Mouse (Mus musculus) heart, adult 18-20 months (tissue): Measurements from ENCODE around the gene Zfp111. TPM values are rescaled to one million over a fixed set of nuclear protein-coding genes. Genes with fewer than 3 reads are reported as not detected.
A peak's percentile ranks its signal among the peaks of the same experiment; 100 is the strongest.

Experiments used
- DNase-seq, 2 experiments: peaks; one replicate each; pipeline ENCODE4 v3.0.0; 2021 to 2022; ENCODE audit warnings: mixed read lengths in 1 of 2
- long read RNA-seq, 2 experiments: library from polyadenylated mRNA; stranded (forward); transcript quantifications; one replicate each; pipeline ENCODE4 v2.0.0; 2021
- total RNA-seq, 2 experiments: library from RNA; stranded (reverse); gene quantifications; 2 replicates each; pipeline ENCODE4 v1.2.3; 2021

Gene Zfp111
- 1 to 10 TPM; 3.0 to 4.5 TPM for total RNA-seq
- long read RNA-seq, experiment 1, partial matches to known transcripts = 0 of 1 reads
- long read RNA-seq, experiment 1, other reads (novel, unspliced or antisense) = 1 of 1 reads
- long read RNA-seq, experiment 2, full-length matches to known transcripts = 2 of 2 reads
- long read RNA-seq, experiment 2, partial matches to known transcripts = 0 of 2 reads
- long read RNA-seq, experiment 2, other reads (novel, unspliced or antisense) = 0 of 2 reads

DNA sequence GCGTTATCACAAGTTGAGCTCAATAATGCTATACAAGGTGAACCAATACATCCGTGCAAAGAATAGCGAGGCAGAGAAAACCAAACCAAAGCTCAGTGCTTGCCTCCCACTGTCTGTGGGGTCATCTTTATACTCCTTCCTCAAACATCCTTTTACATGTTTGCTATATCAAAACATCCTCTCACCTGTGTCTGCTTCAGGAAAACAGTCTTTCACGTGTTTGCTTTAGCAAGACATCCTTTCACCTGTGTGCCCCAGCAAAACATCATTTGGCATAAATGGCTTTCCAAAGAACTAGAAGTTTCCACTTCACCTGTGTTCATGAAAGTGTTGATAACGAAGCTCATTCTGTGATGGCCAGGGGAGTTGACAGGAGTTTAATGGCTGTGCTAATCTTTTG lies at the start of gene Zfp111:
TSS of gene Zfp111 (minus strand) at position 101 of the 400 bp plus-strand sequence.
- no peak for DNase-seq

GRCm38 (mm10) chr7:24260000-24260312 lies 48.7 kb upstream of the Zfp111 start:
- no peak for DNase-seq

DNA sequence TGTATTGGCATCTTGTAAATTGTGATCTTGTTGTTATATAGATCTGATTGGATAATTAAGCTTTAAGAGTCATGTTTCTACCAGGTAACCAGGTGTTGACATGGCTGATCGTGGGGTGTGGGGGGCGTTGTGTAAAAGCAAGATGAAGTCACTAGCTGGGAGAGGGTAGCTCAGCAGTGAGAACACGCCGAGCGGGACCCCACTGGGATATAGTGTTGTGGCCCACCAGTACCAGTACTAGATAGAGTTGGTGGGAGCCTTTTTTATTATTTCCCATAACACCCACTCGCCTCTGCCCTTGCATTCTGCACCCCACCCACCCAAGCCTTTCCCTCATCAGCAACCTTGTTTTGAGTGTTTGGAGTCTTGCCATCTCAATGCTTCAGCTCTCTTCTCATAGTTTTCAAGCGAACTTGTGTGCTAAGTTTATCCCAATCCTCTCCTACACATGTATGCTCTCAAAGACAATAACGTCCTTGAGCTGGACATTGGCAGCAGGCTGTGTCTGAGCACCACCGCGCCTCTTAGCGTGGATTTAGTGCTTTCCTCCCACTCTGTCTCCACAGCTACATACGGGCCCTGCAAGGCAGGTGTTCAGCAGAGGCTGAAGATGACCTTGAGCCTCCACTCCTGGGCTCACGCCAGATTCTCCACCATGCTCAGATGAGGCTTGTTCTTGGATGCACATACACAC lies 48.2 kb upstream of the Zfp111 start:
- no peak for DNase-seq

GRCm38 (mm10) chr7:24254633-24255474 lies 43.6 kb upstream of the Zfp111 start, which contains the start of gene Zfp108:
Gene Zfp108 (plus strand): TSS chr7:24254794.
- peak; percentile 93 for DNase-seq

- no peak for DNase-seq
Measured at GRCm38 (mm10) chr7:24253779-24254615, 42.8 kb upstream of the Zfp111 start.

DNA sequence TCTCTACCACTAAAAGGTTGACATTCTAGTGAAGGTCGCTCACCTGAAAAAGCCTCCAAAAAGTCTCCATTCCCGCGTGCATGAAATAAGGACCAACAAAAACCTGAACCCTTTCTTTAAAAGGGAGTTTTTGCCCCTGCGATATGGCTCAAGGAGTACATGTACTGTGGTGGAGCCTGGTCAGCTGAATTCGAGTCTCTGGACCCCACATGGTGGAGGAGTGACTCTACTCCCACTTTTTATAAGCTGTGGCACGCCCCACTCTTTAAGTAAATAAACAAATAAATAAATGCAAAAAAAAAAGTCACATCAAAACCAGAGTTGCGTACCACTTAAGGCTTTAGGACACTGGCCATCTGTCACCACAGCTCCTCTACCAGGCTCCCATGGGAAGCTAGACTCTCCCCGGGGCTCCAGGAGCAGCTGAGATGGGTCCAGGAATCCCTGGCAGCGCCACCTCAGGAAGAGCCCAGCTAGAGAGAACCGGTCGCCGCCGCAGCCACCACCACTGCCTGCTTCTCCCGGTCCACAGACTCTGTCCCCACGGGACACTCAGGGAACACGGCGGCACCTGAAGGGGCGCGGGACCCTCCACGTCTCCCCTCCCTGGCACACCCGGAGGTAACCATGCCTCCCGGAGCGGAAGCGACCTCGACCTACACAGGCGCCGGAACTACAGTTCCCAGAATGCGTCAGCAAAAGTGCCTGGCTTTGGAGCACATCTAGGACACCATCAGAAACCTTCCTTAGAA lies 26.0 kb upstream of the Zfp111 start, which contains the start of gene Zfp109:
TSS of gene Zfp109 (minus strand) at position 521 of the 752 bp plus-strand sequence.
- DNase-seq = peak; percentile 68 to 75

GRCm38 (mm10) chr7:24210296-24210695 lies 947 bp downstream of the Zfp111 start:
- DNase-seq = no peak

GRCm38 (mm10) chr7:24208282-24208886 lies 2.9 kb downstream of the Zfp111 start:
- DNase-seq = no peak

DNA sequence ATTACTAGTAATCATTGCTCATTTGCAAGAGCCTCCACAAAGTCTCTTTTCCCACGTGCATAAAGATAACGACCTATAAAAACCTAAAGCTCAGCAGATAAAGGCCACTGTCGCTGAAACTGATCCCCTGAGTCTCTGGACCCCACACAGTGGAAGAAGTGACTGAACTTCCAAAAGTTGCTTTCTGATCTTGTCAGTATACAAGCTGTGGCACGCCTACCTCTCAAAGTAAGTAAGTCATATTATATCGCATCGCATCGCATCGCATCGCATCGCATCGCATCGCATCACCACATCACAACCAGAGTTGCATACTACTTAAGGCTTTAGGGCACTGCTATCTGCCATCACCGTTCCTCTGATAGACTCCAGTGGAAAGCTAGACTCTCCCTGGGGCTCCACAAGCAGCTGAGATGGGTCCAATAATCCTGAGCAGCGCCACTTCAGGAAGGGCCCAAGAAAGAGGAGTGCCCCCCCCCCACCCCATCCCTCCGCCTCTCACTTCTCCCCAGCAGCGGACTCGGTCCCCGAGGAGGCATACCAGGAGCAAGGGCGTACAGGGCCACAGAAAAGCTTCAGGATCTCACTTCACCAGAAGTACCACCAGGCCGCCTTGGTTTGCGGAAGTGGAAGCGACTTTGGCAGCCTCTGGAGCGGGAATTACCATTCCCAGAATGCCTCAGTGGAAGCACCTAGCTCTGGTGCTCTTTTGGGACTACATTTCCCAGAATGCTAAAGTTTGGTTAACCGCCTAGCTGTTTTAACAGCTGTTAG lies 3.6 kb downstream of the Zfp111 start:
- peak; percentile 85 to 87 for DNase-seq

DNA sequence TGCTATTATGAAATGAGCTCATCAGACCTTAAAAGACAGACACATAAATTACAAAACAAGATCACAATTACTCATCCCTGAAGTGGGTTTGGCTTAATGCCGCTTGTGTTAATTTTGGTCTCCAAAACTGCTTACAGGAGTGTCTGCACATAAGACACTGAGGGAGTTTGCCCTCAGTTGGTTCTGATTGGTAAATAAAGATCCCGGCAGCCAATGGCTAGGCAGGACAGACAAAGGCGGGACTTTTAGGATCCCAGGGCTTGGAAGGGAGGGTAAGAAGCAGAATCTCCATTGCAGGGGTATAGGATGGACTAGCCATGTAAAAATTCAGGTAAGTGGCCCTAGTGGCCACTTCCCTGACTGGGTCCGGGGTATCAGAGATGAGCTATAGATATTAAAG lies 14.3 kb downstream of the Zfp111 start:
- no peak for DNase-seq

- no peak for DNase-seq
Measured at GRCm38 (mm10) chr7:24193157-24193556, 18.1 kb downstream of the Zfp111 start.

GRCm38 (mm10) chr7:24191361-24191760 lies 19.9 kb downstream of the Zfp111 start:
- no peak for DNase-seq

DNA sequence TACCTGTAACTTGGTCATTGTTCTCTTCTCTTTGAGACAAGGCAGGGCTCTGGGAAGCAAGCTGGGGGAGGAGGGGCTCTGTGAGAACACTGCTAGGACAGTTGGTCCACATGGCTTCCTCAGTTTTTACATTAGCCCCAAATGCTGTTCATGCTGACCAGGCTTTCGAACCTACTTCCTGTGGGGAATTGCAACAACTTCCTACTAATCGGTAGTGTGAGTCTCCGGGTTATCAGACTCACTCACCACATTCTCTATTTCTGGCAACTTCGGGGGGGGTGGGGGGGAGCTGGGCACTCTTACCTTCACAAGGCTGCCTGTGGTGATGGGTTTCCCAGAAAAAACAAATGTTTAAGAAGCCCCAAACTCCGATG lies 21.7 kb downstream of the Zfp111 start:
- DNase-seq = no peak

- no peak for DNase-seq
Measured at GRCm38 (mm10) chr7:24188901-24189570, 22.2 kb downstream of the Zfp111 start.

DNA sequence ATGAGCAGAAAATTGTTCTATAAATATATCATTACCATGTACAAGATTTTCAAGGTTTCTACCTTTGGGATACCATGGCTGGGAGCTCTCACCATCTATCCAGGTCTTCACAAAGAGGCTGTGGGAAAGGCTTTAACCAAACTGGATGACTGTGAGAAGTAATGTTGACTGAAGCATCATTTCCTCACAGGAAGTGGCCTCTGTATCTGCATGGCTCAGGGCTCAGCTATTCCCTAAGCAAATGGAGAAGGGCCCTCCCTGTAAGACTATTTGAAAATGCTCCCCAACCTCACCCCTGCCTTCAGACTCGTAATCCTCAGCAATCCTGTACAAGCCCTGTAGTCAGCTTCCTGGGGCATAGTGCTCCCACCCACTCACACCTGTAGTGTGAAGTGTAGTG lies 23.6 kb downstream of the Zfp111 start:
- DNase-seq = no peak

- DNase-seq = no peak
Measured at GRCm38 (mm10) chr7:24175337-24175711, 35.9 kb downstream of the Zfp111 start.

GRCm38 (mm10) chr7:24174618-24175336 lies 36.5 kb downstream of the Zfp111 start, which contains the start of gene Zfp114:
Gene Zfp114 (plus strand): TSS chr7:24175060.
- peak; percentile 32 to 38 for DNase-seq

DNA sequence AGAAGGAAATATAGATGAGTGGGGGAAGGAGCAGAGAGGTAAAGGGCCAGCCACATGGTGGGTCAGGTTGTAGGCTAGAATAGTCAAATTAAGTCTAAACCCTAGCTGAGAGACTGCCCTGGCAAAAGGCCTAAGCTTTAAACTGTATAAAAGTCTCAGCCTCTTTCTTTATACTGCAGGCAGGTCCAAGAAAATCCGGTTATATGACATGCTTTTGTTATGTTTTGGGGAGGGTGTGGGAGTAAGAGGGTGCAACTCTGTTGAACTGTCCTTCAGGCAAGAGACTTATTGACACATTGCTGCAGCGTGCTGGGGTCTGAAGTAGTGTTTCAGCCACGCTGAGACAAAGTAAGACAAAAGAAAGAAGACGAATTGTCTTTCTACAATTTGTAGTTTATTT lies 39.1 kb downstream of the Zfp111 start:
- DNase-seq = no peak

DNA sequence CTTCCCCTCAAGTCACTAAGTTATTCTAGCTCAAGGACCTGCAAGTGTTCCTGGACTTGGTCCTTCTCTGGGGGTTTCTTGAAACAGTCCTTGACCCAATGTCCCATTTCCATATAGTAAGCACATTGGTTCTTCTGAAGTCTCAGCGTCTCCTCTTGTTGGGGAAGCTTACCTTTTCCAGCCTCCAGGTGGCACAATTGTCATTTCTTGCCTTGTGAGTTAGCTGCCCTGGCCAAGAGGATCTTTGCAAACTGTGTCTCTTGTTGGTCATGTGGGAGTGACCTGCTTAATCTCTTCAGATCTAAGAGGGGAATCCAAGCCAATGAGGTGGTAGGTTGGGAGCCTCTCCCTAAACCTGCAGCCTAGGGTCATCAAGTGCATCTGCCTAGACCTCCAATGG lies 58.0 kb downstream of the Zfp111 start:
- DNase-seq = no peak
